Mouse (Mus musculus) frontal cortex, adult 2 months (tissue): ENCODE results near the gene Nipal3. TPM values are rescaled to one million over a fixed set of nuclear protein-coding genes. Genes with fewer than 3 reads are reported as not detected.

Experiments used
- DNase-seq, 2 experiments: peaks; one replicate each; pipeline ENCODE4 v3.0.0; 2022; ENCODE audit warnings: low spot score in 1 of 2; ENCODE audit errors: extremely low spot score in 1 of 2
- polyA plus RNA-seq: library from polyadenylated mRNA; depleted of rRNA; stranded (reverse); fragments of >200 nt; gene quantifications from 2 replicates; pipeline ENCODE4 v1.2.3, GENCODE M21; 2012

Gene Nipal3
- polyA plus RNA-seq, 1 experiment = 49.2 TPM

- no peak for DNase-seq
These were observed 56.9 kb downstream of the Nipal3 start for GRCm38 (mm10) chr4:135437924-135438323.

DNA sequence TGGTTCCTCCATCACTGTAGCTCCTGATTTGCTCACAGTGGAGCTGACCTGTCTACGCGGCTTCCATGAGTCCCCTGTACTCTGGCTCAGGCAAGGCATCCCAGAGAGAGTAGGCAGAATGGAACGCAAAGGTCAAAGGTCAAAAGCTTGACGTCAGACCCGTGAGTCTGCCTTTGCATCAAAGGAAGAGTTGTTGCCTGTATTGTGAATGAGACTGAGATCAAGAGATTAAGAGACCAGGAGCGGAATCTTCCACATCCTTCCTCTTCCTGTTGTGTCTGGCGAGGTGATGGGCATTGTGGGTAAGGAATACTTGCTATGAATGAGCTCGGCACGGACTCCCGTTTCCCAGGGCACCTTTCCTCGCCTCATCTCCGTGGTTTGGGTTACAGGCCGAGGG is 58.5 kb downstream of the Nipal3 start:
- DNase-seq = no peak

- DNase-seq = no peak
These were observed 60.4 kb downstream of the Nipal3 start for GRCm38 (mm10) chr4:135434395-135434789.

DNA sequence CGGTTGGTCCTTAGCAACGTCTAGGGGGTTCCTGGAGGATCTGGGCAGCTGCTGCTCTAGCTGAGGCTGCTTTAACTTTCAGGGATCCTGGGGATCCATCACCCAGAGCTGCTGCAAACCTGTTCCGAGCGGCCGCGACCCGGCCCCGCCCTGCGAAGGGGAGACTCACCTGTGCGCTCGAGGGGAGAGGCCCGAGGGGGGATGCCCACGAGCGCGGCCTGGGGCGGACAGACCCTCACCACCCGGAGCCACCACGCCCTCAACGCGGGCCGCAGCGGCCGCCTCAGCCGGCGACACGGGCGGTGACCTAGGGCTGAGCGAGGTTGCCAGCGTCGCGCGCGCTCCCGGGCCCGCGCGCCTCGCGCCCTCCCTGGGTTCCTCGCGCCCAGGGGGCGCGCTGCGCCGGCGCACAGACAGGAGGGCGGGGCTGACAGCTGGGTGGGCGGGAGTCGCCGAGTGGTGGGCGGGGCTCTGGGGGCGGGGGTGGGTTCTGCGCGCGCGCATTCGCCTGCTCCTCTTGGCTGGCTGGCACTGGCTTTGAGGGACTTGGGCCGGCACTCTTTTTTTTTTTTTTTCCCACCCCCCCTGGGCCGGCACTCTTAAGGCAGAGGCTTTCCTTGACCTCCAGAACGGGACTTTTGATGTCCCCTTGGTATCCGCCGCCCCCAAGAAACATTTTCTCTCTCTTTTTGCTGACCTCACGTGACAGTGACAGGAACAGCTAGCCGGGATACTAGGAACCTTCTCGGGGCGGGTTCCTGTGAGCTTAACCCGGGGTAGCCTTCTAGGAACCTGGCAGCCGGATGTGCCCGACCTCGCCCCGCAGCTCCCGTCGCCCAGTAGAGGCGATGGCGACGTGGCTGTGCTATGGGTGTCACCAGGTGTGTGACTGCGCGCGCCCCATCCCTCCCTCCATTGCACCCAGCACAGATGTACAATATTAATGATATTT is 61.1 kb downstream of the Nipal3 start, which contains the start of gene Rcan3:
Rcan3 (minus strand) TSS at position 411 of the 952 bp plus-strand sequence.
- peak in 1 of 2 experiments; percentile 35 for DNase-seq

DNA sequence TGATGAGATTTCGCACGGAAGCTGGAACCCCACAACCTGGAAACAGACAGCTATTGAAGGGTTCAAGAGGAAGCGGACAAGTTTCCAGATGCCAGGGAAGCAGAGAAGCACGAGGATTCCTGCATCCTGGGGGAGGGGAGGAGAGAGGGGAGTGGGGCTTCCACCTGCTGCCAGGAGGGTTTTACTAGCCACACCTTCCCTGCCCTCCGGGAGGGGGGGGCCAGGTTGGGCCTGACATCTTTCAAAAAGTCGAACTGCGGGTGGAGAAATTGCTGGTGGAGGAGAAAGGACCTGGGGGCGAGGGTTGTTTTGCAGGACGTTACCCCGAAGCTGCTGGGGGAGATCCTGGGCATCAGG is 61.8 kb downstream of the Nipal3 start:
- DNase-seq = no peak

GRCm38 (mm10) chr4:135429990-135430760 is 64.7 kb downstream of the Nipal3 start:
- DNase-seq = no peak

- no peak for DNase-seq
These were observed 65.5 kb downstream of the Nipal3 start for GRCm38 (mm10) chr4:135429383-135429782.

DNA sequence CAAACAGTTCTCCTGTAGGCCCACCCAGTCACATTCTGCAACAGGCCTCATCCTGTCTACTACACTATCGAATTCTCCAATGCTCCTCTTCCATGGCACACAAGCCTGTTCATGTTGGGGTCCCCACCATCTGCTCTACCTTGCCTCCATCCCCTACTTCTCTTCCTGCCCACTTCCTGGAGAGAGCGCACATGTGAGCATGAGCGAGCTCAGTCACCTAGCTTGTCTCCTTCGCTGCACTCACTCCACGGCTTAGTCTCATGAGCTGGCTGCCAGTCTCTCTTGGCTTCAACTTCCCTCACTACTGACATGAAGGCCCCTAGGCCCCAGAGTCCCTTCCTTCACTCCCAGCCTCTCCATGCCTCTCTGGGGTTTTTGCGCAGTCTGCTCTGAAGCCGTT is 68.3 kb downstream of the Nipal3 start:
- no peak for DNase-seq

GRCm38 (mm10) chr4:135425625-135426024 is 69.2 kb downstream of the Nipal3 start:
- DNase-seq = peak; percentile 65 to 82

- no peak for DNase-seq
These were observed 73.9 kb downstream of the Nipal3 start for GRCm38 (mm10) chr4:135420961-135421360.

DNA sequence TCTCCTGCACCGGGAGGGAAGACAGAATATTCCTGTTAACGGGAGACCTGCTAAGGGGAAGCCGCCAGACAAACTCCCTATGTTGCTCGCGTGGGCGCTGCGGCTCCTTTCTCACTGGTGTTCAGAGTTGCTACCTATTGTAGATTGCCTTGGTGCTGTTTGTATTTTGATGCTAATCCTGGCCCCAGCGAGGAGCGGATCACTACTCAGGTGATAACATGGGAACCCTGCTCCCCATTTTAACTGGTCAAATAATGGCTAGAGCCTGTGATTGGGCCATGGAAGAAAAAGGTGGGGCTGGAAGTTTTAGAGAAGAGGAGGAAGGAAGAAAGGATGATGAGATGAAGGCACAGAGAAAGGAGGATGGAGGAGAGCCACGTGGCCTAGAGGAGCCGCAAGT is 74.4 kb downstream of the Nipal3 start:
- DNase-seq = no peak

DNA sequence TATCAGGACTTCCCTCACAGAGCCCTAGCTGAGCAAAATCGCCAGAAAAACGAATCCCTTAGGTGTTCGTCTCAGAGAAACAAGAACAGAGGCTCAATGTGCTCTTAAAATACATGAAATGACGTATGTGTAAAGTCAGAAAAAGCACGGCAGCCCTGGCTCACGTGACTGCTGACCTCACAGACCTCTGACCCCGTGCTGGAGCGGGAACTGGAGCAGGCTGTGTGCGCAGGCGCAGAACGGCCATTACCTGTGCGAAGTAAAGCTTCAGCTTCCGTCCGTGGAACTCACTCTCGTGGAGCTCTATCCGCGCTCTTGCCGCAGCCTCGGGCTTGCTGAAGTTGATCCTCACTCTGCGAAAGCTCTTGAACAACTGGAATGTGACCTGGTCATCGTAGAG is 74.8 kb downstream of the Nipal3 start:
- DNase-seq = no peak

DNA sequence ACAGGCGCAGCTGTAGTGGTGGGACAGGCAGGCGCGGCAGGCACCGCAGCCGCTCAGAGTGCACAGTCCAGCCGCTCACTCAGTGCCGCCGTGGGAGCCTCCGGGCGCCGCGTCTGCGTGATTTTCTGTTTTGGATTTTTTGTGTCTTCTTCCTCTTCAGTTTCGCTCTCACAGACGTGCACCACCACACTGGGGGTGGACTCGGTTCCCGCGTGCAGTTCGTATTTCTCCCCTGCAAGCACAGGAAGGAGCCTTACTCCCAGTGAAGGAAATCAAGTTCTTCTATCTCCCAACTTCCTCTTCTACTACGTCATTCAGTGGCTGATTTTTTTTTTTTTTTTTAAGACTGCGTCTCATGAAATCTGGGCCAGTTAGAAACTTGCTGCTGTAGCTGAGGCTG is 78.5 kb downstream of the Nipal3 start:
- DNase-seq = no peak

- no peak for DNase-seq
These were observed 81.3 kb downstream of the Nipal3 start for GRCm38 (mm10) chr4:135413491-135413890.

GRCm38 (mm10) chr4:135411633-135412032 is 83.2 kb downstream of the Nipal3 start:
- DNase-seq = peak in 1 of 2 experiments; percentile 66

GRCm38 (mm10) chr4:135406180-135406579 is 88.7 kb downstream of the Nipal3 start:
- DNase-seq = peak in 1 of 2 experiments; percentile 50

- DNase-seq = no peak
These were observed 89.9 kb downstream of the Nipal3 start for GRCm38 (mm10) chr4:135404916-135405315.

DNA sequence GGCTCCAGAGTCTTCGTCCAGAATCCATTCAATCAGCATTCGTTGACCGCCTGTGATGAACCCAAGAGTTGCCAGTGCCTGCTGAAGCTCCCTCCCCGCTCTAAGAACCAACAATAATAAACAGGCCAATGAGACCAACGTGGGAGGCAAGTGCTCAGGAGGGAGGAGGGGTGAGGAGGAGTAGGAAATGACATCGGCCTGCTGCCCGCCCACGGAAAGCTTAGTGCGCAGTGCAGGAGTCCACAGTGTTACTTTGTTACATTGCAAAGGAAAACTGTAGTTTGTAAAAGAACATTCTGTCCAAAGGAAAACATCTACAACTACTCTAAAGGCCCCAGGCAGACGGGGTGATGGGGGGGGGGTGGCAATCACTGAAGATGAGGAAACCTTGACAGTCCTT is 90.8 kb downstream of the Nipal3 start:
- no peak for DNase-seq

- no peak for DNase-seq
These were observed 93.0 kb downstream of the Nipal3 start for GRCm38 (mm10) chr4:135401881-135402280.

DNA sequence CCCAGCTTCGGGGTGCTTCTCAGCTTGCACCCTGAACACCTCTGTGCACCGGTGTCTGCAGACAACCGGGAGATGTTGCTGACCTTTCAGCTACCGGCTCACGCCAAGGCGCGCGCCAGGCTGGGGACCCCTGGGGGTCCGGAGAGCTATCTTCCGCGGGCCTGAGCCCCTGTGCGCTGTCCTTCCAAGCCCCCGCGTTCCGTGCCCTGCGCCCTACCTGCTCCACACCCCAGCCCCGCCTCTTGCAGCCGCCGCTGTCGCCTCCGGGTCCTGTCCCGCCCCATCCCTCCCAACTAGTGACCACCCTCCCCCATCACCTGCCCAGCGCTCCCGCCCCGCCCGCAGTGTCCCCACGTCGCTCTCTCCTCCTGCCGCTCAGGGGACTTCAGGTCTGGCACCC is 96.8 kb downstream of the Nipal3 start, which contains the start of gene Ncmap:
Ncmap (minus strand) TSS at position 237 of the 400 bp plus-strand sequence.
- no peak for DNase-seq

DNA sequence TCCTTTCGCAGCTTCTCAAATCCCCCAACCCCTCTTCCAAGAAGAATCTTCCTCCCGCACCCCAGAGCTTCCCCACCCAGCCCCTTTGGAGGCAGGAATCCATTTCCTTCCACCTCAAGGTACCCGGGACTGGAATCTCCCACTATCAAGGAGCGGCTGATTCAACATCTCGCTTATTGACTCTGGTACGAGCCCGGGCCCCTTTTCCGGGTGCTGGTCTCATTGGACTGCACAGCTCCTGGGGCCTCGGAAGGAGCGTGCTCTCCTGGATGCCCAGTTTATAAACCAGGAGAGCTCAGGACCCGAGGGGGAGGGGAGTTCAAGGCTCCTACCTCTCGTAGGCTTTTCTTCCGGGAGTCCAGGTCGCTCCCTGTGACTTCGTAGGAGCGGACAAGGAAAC is 97.3 kb downstream of the Nipal3 start:
- no peak for DNase-seq
